Mouse (Mus musculus) MN1 (cell line): ENCODE measurements around the gene Spin2f.
"Not testable (repeated sequence)": the region's sequence is repeated elsewhere in the genome, so short reads cannot be mapped to it uniquely, and the experiment has no call there.

Experiments
- DNase-seq: peaks from one replicate; pipeline ENCODE4 v3.0.0-alpha.2; 2016; ENCODE audit warnings: low spot score

Spin2f gene

GRCm38 (mm10) chrX:31253594-31253993, at the start of gene Spin2f:
Spin2f (plus strand) TSS chrX:31253894.
- DNase-seq: not testable (repeated sequence)

- not testable (repeated sequence) for DNase-seq
Measured at GRCm38 (mm10) chrX:31212136-31212535, 41.6 kb upstream of the Spin2f start.

- not testable (repeated sequence) for DNase-seq
Measured at GRCm38 (mm10) chrX:31223536-31223935, 30.2 kb upstream of the Spin2f start.

GRCm38 (mm10) chrX:31235088-31235487, 18.6 kb upstream of the Spin2f start:
- DNase-seq: peak; percentile 17

- DNase-seq: not testable (repeated sequence)
Measured at GRCm38 (mm10) chrX:31241754-31242153, 11.9 kb upstream of the Spin2f start.
